Mouse (Mus musculus) limb, embryonic 11.5 days (tissue): Measurements from ENCODE around the gene Spc24. TPM values are rescaled to one million over a fixed set of nuclear protein-coding genes. Genes with fewer than 3 reads are reported as not detected.

Experiments used
- ATAC-seq: fragments of 200-750 bp; cut with Nextera tagmentation; 2 replicates; pipeline ENCODE4 v1.8.0; 2017; ENCODE audit warnings: low read depth; ENCODE audit not compliant: insufficient number of reproducible peaks, low FRiP score, low TSS enrichment
- DNase-seq: peaks from one replicate; pipeline ENCODE4 v3.0.0-alpha.2; 2015; ENCODE audit warnings: low spot score
- H3K27ac ChIP-seq: fragments of 300-500 bp; sonication (generic); replicated peaks from 2 replicates; pipeline ENCODE4 v1.5.1; 2014; ENCODE audit warnings: low read depth, mild to moderate bottlenecking, low read length
- H3K27me3 ChIP-seq: fragments of 300-500 bp; sonication (generic); 2 replicates; pipeline ENCODE4 v1.6.1; 2014; ENCODE audit warnings: mild to moderate bottlenecking, low read length, mixed read lengths; ENCODE audit not compliant: control insufficient read depth, insufficient read depth
- H3K36me3 ChIP-seq: fragments of 300-500 bp; sonication (generic); 2 replicates; pipeline ENCODE4 v1.6.1; 2014; ENCODE audit warnings: mild to moderate bottlenecking, low read length, moderate library complexity, mixed read lengths; ENCODE audit not compliant: control insufficient read depth, insufficient read depth
- H3K4me1 ChIP-seq: fragments of 300-500 bp; sonication (generic); 2 replicates; pipeline ENCODE4 v1.6.1; 2014; ENCODE audit warnings: low read length, mixed read lengths; ENCODE audit not compliant: control insufficient read depth, insufficient read depth
- H3K4me2 ChIP-seq: fragments of 300-500 bp; sonication (generic); 2 replicates; pipeline ENCODE4 v1.6.1; 2014; ENCODE audit warnings: low read depth, mild to moderate bottlenecking, moderate library complexity; ENCODE audit not compliant: severe bottlenecking
- H3K4me3 ChIP-seq: fragments of 300-500 bp; sonication (generic); 2 replicates; pipeline ENCODE4 v1.5.1; 2014; ENCODE audit warnings: low read depth, low read length
- H3K9ac ChIP-seq: fragments of 300-500 bp; sonication (generic); 2 replicates; pipeline ENCODE4 v1.6.1; 2014; ENCODE audit warnings: mild to moderate bottlenecking, low read length
- H3K9me3 ChIP-seq: fragments of 300-500 bp; sonication (generic); 2 replicates; pipeline ENCODE4 v1.6.1; 2016; ENCODE audit warnings: low read length; ENCODE audit not compliant: control insufficient read depth
- WGBS: fragments of 180-500 bp; shearing (Covaris S2); extraction: QIAGEN DNeasy Blood & Tissue Kit; methylation state at CpG from one replicate; pipeline ENCODE4 v1.1.7; 2014; 5-methylcytosine and 5-hydroxymethylcytosine counted together
- polyA plus RNA-seq: library from polyadenylated mRNA; unstranded; fragments of >200 nt; fragmentation: Nextera tagmentation; extraction: Ambion mirVana; gene quantifications from 2 replicates; pipeline ENCODE4 v1.2.1, GENCODE M21; 2014

Spc24 gene
- polyA plus RNA-seq, 1 experiment from 2014 or later: 183 TPM

DNA sequence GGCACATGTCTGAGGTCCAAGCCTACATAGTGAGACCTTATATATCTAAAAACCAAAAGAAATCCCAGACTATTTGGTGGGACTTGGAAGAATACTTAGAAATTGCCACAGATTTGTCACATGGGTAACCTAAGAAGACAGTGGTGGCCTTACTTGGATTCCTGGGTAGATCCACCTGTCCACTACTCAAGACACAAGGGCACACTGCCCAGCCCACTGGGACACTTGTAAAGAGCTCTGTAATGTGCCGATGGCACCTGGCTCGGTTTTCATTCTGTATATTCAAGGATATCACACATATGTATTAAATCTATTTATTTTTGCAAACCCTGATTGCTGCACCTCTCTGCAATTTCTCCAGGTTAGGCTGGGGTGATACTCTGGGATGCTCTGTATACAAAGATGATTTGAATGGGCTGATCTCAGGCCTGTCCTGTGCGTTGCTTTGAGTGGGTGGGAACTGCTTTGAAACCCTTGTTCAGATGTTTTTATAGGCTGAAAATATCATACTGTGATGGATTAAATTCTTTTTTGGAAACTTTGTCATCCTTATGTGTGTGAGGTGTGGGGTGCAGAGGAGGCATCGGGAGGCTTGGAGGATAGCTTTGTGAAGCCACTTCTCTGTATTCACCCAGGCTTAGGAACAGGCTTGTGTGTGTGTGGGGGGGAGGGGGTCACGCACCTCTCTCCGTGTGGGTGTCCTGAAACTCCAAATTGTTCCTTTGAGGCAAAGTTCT lies 10.6 kb downstream of the Spc24 start:
- H3K9ac ChIP-seq: no peak overlapping the region
- no peak for ATAC-seq
- H3K9me3 ChIP-seq: no peaks in the 10 kb centered on the region
- no peak for DNase-seq
- H3K27me3 ChIP-seq: no peaks in the 10 kb centered on the region
- no peak overlapping the region for H3K27ac ChIP-seq
- no peak overlapping the region for H3K4me2 ChIP-seq
- WGBS: 87% methylated on average over 6 of the region's 6 CpGs
- H3K36me3 ChIP-seq: peaks cover 36% of the 10 kb centered on the region
- 0 out of 2 replicates have a peak, but pooled peaks cover 2% of the 10 kb centered on the region for H3K4me1 ChIP-seq
- H3K4me3 ChIP-seq: no peak overlapping the region

DNA sequence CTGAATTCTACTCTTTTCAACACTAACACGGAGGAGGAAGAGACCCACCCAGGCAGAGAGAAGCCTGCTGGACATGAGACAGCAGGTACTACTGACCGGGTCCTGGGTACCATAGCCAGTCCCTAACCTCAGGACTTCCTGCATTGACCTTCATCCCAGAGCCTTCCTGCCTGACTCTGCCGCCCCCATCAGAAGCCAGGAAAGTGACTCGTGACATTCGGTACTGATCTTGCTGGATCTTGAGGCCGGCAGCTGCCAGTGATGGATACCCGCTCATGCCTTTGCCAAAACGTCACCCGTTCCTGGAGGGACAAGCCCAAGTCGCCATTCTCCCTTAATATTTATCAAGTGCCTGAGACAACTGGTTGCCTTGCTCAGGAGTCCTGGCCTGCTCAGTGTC lies 11.6 kb downstream of the Spc24 start:
- peak overlapping the region; percentile 8; the same call in 1 of the 2 replicates for H3K27ac ChIP-seq
- peaks cover 45% of the 10 kb centered on the region for H3K36me3 ChIP-seq
- DNase-seq: no peak
- H3K27me3 ChIP-seq: no peaks in the 10 kb centered on the region
- 0 out of 2 replicates have a peak, but pooled peaks cover 2% of the 10 kb centered on the region for H3K4me1 ChIP-seq
- no peak for ATAC-seq
- no peak overlapping the region for H3K9ac ChIP-seq
- no peaks in the 10 kb centered on the region for H3K9me3 ChIP-seq
- 91% methylated on average over 10 of the region's 10 CpGs for WGBS
- no peak overlapping the region for H3K4me3 ChIP-seq
- no peak overlapping the region for H3K4me2 ChIP-seq

DNA sequence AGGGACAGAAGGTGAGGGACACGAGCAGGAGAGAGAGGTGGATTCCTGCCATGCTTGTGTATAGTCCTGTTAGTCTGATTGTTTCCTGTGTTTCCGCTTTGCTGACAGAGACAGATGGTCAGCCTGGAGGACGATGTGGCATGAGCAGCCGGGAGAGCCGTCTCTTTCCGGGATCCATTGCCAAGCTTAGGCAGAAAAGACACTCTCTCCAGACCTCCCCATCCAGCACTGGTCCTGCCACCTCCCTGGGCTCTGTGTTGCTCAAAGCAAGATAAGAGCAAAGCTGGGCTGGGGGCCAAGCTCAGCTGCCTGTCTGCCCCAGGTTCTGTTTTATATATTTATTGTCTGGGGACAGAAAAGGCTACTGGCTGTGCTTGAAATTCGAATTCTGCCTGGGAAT lies 12.1 kb downstream of the Spc24 start:
- peaks cover 45% of the 10 kb centered on the region for H3K36me3 ChIP-seq
- ATAC-seq (no peak), DNase-seq (no peak)
- 71% methylated on average over 7 of the region's 7 CpGs for WGBS
- peak overlapping the region; percentile 8; the same call in 1 of the 2 replicates for H3K27ac ChIP-seq
- H3K4me1 ChIP-seq: 0 out of 2 replicates have a peak, but pooled peaks cover 2% of the 10 kb centered on the region
- no peak overlapping the region for H3K4me3 ChIP-seq
- H3K4me2 ChIP-seq: no peak overlapping the region
- H3K9ac ChIP-seq: no peak overlapping the region
- no peaks in the 10 kb centered on the region for H3K9me3 ChIP-seq
- H3K27me3 ChIP-seq: no peaks in the 10 kb centered on the region

DNA sequence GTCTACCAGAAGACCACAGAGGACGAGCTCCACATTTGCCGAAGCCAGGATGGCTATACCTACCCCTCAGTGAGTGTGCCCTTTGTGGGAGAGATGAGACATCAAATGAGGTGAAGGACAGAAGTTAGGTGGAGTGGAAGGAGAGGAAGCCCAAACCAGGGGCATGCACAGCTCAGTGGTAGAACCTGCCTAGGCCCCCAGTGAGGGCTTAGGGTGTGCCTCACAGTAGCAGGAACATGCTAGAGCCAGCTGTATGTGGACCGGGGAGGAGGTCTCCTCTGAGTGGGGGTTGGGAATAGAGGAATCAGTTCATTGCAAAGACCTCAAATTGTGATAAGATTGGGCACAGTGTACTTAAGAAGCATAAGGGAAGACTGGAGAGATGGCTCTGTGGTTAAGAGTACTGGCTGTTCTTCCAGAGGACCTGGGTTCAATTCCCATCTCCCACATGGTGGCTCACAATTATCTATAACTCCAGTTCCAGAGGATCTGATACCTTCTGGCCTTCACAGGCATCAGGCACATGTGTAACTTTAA lies 12.8 kb downstream of the Spc24 start:
- Histone ChIP-seq H3K27ac (no peak overlapping the region), H3K4me3 (no peak overlapping the region), H3K36me3 (peaks cover 51% of the 10 kb centered on the region), H3K9ac (no peak overlapping the region), H3K4me1 (no peaks in the 10 kb centered on the region), H3K27me3 (no peaks in the 10 kb centered on the region), H3K9me3 (no peaks in the 10 kb centered on the region), H3K4me2 (no peak overlapping the region)
- 93% methylated on average over 3 of the region's 3 CpGs for WGBS
- no peak for DNase-seq
- no peak for ATAC-seq

DNA sequence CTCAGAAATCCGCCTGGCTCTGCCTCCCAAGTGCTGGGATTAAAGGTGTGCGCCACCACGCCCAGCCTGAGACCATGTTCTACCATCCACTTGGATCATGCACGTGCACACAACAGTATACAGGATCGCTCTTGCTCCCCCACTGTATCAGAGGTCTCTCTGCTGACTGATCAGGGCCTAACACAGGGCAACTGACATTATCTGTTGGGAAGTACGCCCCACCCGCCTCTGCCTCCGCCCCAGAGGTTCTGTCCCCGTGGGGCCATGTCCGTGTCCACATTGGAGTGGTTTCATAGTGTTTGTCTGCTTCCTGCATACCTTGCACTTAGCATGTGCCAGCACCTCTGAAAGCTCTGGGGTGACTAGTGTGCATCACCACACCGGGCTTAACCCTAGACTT lies 18.6 kb downstream of the Spc24 start:
- Histone ChIP-seq H3K9ac (no peak overlapping the region), H3K36me3 (peaks cover 69% of the 10 kb centered on the region), H3K9me3 (no peaks in the 10 kb centered on the region), H3K27me3 (no peaks in the 10 kb centered on the region), H3K4me2 (no peak overlapping the region), H3K4me3 (no peak overlapping the region), H3K4me1 (no peaks in the 10 kb centered on the region), H3K27ac (no peak overlapping the region)
- DNase-seq: no peak
- WGBS: 99% methylated on average over 11 of the region's 11 CpGs
- no peak for ATAC-seq

DNA sequence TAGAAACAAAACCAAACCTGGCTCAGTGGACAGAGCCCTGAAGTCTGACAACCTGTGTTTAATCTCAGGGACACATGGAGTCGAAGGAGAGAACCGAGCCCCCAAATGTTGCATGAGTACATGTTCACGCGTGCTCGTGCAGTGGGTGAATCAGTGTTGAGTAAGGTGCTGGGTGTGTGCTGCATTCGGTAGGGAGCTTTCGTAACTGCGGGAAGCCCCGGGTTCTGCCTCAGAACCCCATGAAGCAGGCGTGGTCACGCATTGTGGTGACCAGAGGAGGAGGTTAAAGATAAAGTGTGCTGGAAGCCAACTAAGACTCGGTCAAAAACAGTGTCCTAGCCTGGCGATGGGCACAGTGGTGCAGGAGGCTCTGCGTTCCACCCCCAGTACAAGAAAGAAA lies 19.7 kb downstream of the Spc24 start:
- Histone ChIP-seq H3K36me3 (peaks cover 63% of the 10 kb centered on the region), H3K27ac (no peak overlapping the region), H3K4me1 (no peaks in the 10 kb centered on the region), H3K9ac (no peak overlapping the region), H3K4me2 (no peak overlapping the region), H3K4me3 (no peak overlapping the region), H3K9me3 (no peaks in the 10 kb centered on the region), H3K27me3 (no peaks in the 10 kb centered on the region)
- ATAC-seq (no peak), DNase-seq (no peak)
- WGBS: 96% methylated on average over 14 of the region's 14 CpGs

DNA sequence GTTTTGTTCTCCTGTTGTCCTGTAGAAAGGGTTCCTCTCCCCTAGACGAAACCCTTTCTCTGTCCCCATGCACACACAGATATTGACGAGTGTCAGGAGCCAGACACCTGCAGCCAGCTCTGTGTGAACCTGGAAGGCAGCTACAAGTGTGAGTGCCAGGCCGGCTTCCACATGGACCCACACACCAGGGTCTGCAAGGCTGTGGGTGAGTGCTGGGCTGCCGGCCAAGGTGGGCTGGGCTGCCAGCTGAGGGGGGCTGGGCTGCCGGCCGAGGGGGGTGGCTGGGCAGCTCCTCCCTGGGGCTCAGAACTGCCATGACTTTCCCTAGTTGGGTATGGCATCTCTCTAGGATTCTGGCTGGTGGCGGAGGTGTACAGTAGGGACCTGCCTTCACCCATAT lies 21.3 kb downstream of the Spc24 start:
- DNase-seq (no peak), ATAC-seq (no peak)
- no peaks in the 10 kb centered on the region for H3K27me3 ChIP-seq
- H3K4me3 ChIP-seq: no peak overlapping the region
- H3K9me3 ChIP-seq: no peaks in the 10 kb centered on the region
- peaks cover 64% of the 10 kb centered on the region for H3K36me3 ChIP-seq
- H3K9ac ChIP-seq: no peak overlapping the region
- no peak overlapping the region for H3K27ac ChIP-seq
- no peaks in the 10 kb centered on the region for H3K4me1 ChIP-seq
- 90% methylated on average over 7 of the region's 7 CpGs for WGBS
- H3K4me2 ChIP-seq: no peak overlapping the region

DNA sequence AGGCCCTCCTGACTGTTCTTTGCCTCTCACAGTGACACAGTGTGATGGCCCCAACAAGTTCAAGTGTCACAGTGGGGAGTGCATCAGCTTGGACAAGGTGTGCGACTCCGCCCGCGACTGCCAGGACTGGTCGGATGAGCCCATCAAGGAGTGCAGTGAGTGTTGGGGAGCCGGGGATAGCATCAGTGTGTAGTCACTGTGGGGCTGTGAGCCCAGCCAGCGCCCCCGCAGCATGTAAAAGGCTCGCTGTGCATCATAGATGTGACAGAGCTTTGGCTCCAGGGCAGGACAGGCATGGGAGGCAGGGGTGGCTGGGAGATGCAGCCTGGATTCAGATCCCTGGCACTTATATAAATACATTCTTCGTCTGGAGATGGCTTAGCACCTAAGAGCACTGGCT lies 22.9 kb downstream of the Spc24 start:
- no peaks in the 10 kb centered on the region for H3K4me1 ChIP-seq
- no peak overlapping the region for H3K9ac ChIP-seq
- H3K4me2 ChIP-seq: no peak overlapping the region
- H3K27me3 ChIP-seq: no peaks in the 10 kb centered on the region
- 96% methylated on average over 10 of the region's 10 CpGs for WGBS
- no peak for ATAC-seq
- no peaks in the 10 kb centered on the region for H3K9me3 ChIP-seq
- no peak overlapping the region for H3K27ac ChIP-seq
- H3K36me3 ChIP-seq: peaks cover 69% of the 10 kb centered on the region
- no peak overlapping the region for H3K4me3 ChIP-seq
- no peak for DNase-seq
